Mouse (Mus musculus) ES-CJ7 (cell line): Measurements from ENCODE around the gene H2-K1.
"Not testable (repeated sequence)": the region's sequence is repeated elsewhere in the genome, so short reads cannot be mapped to it uniquely, and the experiment has no call there.

Source experiments
- DNase-seq: peaks from one replicate; pipeline ENCODE4 v3.0.0; 2011; ENCODE audit warnings: low read depth, low spot score

Gene H2-K1

GRCm38 (mm10) chr17:34026917-34027655 is 26.9 kb upstream of the H2-K1 start:
- DNase-seq, result no peak

GRCm38 (mm10) chr17:34026221-34026620 is 26.1 kb upstream of the H2-K1 start:
- DNase-seq, result no peak

GRCm38 (mm10) chr17:34025756-34026151 is 25.6 kb upstream of the H2-K1 start:
- no peak for DNase-seq

- DNase-seq, result no peak
Observed at GRCm38 (mm10) chr17:34024861-34025755, 25.0 kb upstream of the H2-K1 start.

DNA sequence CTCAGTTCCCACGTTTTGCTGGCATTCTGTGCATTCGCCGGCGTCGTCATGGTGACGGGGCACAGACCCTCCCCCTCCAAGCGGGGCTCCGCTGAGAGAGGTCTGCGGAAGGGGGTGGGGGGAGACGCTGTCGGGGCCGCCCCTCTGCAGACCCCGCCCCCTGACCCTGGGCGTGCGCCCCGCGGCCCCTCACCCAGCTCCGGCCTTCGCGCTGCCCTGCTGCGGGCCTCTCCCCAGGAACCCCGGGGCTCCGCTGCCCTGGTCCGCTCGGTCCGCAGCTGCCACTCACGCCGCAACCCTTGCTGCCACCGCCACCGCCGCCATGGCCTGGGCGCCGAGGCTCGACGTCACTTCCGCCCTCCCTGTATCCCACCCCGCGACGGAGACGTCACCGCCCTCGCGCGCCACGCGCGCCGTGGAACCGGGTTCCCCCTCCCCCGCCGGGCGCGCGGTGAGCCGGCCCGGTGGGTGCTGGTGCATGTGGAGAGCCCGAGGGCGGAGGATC is 24.2 kb upstream of the H2-K1 start, which contains the start of gene Ring1:
Gene Ring1, minus strand, starts transcription at position 364 of the 505 bp plus-strand sequence.
- peak; percentile 90 for DNase-seq

GRCm38 (mm10) chr17:34023678-34024077 is 23.5 kb upstream of the H2-K1 start:
- no peak for DNase-seq

DNA sequence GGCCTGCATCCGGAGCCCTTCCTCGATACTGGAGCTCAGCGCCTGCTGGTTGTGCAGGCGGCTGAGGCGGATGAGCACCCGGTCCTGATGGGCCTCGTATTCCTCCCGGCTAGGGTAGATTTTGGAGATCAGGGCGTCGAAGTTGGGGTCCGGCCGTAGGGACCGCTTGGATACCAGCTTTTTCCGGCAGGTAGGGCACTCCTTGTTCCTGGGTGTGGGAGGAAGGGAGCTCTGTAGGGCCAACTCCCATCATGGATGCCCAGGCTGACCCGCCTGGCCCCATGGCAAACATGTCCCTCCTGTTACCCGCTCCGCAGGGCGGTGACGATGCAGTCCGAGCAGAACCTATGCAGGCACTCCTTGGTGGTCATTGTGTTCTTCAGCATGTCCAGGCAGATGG is 22.8 kb upstream of the H2-K1 start:
- no peak for DNase-seq

DNA sequence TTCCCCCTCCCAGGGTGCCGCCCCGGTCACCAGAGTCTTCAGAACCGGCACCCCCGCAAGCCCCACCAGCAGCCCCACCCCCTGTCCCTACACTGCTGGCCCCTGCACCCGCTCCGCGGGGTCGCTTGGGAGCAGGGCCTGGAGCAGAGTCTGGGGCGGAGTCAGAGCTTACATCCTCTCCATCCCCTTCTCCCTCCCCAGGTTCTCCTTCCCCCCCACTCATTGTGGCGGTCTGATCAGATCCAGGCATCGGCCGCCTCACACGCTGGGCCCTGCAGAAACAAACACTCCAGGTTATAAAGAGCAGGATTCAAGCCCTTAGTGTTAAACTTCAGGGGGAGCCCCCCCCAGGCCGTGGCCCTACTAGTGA is 22.3 kb upstream of the H2-K1 start:
- DNase-seq, result no peak

DNA sequence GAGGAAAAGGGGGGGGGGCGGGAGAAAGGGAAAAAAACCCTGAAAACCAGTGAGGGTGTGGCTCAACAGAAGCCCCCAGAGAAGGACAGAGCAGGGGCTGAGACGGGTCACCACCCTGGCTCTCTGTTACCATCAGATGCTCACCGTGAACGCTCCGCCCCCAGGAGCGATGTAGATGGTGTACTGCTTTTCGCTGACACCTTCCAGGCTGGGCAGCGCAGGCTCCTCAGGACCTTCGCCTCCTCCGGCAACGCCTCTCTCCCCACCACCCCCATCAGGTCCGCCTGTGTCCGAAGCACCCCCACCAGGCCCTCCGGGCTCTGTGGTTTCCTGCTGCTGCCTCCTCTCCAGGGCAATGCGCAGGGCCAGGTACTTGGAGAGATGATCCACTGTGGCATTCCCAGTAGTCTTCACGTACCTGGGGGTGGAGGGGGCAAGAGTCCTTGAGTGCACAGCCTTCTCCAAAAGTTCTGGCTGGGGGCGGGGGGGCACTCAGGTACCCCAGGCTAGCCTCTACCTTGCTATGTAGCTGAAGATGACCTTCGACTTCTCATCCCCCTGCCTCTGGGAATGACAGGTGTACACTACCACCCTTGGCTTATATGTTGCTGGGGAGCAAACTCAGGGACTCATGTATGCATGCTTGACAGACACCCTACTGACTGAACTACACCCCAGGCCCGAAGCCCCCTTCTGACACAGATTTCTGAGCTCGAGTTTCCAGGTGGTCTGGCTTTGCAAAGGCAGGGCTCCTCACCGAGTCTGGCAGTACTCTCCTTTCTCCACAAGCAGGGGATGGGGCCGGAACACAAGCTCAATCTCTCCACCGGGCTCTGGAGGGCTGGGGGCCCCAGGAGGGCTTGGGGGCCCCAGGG is 21.6 kb upstream of the H2-K1 start:
- DNase-seq, result no peak

GRCm38 (mm10) chr17:34013436-34013835 is 13.3 kb upstream of the H2-K1 start:
- DNase-seq, result peak; percentile 2

DNA sequence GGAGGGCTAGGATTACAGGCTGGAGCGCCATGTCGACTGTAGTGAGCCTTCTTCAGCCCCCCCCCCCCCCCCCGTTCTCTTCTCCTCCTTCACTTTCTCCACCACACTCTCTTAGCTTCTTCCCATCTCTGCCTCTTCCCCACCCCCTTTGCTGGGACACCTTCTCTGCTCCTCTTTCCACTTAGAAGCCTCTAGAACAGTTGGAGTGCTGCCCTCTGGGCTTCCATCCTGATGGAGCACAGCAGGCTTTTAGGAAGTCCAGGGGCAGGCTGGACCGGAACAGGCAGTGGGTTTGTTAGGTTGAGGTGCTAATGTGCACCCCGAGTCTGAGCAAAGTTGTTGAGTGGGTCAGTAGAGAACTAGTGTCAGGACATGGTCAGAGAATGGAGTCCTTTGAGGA is 10.0 kb upstream of the H2-K1 start:
- no peak for DNase-seq

DNA sequence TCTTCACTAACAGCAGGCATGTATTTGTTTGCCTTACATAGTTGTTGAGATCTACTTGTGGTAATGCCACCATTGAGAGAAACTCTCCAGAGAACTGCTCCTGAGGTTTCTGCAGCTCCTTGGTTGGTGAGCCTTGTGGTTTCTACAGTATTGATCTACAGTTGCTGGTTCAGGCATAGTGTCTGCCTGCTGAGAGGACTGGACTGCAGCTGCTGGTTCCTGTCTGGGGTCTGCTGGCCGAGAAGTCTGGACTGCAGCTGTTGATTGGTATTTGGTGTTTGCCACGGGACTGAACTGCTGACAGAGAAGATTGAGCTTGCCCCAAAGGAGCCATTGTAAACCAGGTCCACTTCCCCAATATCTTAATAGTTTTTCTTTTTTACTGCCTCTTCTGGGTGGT is 6.4 kb upstream of the H2-K1 start:
- no peak for DNase-seq

- DNase-seq, result peak; percentile 74
Observed at GRCm38 (mm10) chr17:34003426-34003825, 3.3 kb upstream of the H2-K1 start.

DNA sequence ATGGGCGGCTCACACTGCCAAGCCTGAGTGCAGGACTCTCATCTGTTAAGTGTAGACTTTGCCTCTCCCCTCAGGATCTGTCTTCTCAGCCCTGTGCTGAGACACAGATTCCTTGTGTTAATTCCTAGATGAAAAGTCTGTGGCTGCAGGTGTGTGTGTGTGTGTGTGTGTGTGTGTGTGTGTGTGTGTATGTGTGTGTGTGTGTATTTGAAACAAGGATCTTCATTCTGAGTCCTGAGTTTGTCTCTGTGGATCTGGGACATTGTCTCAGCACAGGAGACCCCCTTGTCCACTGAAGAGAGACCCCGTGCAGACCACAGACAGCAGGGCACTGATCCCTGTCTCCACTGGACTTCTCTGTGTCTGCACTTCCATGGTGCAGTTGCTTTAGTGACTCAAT is 649 bp upstream of the H2-K1 start:
- not testable (repeated sequence) for DNase-seq

GRCm38 (mm10) chr17:33999341-34000149 is 602 bp downstream of the H2-K1 start:
- DNase-seq, result peak; percentile 18

DNA sequence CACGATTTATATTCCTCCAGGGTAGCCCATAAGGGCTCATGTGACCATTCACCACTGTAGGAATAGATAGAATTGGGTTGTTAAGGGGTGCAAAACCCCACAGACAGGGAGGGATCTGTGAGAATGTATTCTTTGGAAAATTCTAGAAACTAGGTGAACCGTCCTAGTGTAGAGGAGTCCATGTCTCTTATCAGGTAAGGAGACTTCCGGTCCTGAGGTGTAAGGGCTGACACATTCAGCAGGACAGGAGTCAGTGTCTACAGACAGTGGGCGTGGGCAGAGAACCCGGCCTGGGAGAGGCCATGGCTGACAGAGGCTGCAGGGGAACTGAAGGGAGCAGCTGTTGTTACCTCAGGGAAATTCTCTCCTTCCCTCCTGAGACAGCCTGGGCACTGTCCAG is 1.4 kb downstream of the H2-K1 start:
- DNase-seq, result peak; percentile 12

DNA sequence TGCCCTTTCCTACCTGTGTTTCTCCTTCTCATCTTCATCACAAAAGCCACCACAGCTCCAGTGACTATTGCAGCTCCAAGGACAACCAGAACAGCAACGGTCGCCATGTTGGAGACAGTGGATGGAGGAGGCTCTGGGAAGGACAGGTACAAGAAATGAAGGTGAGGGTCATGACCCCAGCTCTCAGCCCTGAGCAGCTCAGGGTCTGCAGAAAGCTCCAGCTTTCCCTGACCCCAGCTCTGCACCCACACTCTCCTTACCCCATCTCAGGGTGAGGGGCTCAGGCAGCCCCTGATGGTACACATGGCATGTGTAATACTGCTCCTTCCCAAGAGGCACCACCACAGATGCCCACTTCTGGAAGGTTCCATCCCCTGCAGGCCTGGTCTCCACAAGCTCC is 3.1 kb downstream of the H2-K1 start:
- DNase-seq, result peak; percentile 1

- peak; percentile 1 for DNase-seq
Observed at GRCm38 (mm10) chr17:33995651-33996050, 4.5 kb downstream of the H2-K1 start.

- no peak for DNase-seq
Observed at GRCm38 (mm10) chr17:33994959-33995358, 5.2 kb downstream of the H2-K1 start.

- peak; percentile 95 for DNase-seq
Observed at GRCm38 (mm10) chr17:33991788-33992664, 8.1 kb downstream of the H2-K1 start.
